Mouse (Mus musculus): ENCODE measurements at regions not wholly inside any gene's neighbourhood (a gene's known extent, or its start where the extent isn't known, plus 50 kb on each side); places are given as distances from the start of the nearest gene placed in this dataset.

- DNase-seq (ENCODE audit: low spot score in 2 of 2): no peak
Observed at GRCm38 (mm10) chr6:96043711-96044110, 69.2 kb upstream of the Fam19a1 start.

- no peak for DNase-seq (ENCODE audit: low spot score in 2 of 2)
Observed at GRCm38 (mm10) chr6:96053476-96053875, 59.5 kb upstream of the Fam19a1 start.

GRCm38 (mm10) chr6:96057011-96057410 is 55.9 kb upstream of the Fam19a1 start:
- DNase-seq (ENCODE audit: low spot score in 2 of 2): no peak

DNA sequence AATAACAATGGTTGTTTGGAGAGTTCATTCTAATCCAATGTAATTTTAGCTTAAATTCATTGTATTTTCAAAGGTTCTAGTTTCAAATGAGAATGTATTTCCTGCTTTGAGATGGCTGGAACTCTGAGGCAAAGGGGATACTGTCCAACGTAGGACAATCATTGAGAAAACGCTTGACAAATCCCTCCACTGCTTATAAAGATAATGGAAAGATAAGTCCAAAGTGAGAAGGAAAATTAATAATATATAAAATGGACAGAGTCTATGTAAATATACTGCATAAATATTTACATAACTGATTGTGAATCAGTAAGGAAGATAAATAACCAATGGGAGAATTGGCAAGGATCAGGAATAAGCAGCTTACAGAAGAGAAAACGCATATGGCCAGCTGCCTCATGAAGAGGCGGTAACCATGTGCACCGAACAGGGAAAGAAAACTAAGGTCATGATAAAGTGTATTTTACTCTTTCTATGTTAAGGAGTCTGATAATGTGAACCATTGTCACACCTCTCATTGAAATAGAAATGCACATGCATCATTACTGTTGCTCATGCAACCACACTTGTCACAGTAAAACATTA is 55.3 kb upstream of the Fam19a1 start:
- no peak for DNase-seq (ENCODE audit: low spot score in 2 of 2)

DNA sequence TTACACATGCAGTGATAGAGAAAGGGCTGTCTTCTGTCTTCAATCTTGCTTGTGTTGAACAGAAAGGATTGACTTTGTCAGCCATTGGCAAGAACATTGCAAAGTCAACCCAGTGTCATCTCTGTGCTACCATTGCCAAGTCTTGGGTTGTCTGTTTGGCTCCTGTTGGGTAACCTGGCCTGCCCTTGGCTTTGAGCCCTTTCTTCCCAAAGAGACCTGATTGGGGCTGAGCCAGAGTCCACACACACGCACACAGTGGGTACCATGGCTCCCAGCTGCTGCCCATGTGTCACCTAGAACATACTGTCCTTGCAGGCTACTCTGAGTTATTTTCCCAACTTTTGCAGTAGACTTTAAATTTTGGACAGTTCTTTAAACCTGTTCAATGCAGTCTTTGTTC is 51.0 kb upstream of the Fam19a1 start:
- no peak for DNase-seq (ENCODE audit: low spot score in 2 of 2)
